Mouse (Mus musculus) A20 (cell line): ENCODE measurements around the gene Mcm8.

Experiments
- DNase-seq: peaks from one replicate; pipeline ENCODE4 v3.0.0-alpha.2; 2011; ENCODE audit warnings: low read depth, low spot score

The Mcm8 gene

DNA sequence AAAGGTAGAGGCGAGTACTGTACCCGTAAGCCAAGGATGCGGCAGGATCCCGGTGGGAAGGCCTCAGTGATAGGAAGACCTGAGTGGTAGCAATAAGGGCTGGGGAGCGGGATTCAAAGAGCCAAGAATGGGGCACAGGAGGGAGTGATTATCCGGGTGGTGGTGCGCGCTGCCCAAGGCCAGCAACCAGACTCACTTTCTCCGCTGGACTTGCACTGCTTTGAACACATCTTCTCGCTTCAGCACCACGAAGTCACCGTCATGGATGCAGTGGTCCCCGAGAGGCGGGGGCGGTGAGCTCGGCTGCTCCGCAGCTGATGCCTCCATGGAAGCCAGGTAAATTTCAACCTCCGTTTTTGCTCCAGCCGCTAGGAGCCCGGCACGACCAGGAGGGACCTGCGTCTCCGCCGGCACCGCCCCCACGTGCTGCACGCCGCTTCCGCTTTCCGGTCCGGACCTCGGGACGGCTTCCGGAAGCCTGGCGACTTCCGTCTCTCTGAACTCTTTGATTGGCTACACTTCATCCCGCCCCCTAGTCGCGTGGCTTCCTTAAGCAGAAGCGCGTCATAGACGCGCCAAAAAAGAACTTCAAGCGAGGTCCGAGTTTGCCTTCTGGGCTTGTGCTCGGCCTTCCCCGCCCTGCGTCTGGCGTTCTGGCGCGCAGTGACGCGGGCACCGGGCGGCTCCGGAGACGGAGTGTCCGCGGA, at the start of gene Mcm8, which contains the start of gene Trmt6:
Gene Mcm8 (plus strand): TSS at position 534 of the 707 bp plus-strand sequence.
Gene Trmt6 (minus strand): TSS at position 448 of the 707 bp plus-strand sequence.
- DNase-seq, result peak; percentile 99

DNA sequence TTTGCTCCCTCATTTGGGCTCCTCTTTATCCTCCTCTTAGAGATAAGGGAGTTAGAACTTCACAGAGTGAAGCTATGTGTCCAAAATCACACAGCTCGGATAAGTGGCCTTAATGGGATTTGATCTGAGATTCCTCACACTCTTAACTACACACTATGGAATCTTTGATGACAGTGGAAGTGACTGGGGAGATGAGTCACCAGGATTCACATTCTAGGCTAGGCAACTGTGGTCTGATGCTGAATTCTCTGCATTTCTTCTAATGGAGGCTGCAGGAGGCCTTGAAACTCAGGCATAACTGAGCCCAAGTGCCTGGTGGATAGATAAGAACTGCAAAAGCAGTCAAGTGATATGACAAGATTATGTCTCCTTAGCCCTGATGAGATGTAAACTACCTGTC, 45.1 kb upstream of the Mcm8 start:
- DNase-seq, result no peak

DNA sequence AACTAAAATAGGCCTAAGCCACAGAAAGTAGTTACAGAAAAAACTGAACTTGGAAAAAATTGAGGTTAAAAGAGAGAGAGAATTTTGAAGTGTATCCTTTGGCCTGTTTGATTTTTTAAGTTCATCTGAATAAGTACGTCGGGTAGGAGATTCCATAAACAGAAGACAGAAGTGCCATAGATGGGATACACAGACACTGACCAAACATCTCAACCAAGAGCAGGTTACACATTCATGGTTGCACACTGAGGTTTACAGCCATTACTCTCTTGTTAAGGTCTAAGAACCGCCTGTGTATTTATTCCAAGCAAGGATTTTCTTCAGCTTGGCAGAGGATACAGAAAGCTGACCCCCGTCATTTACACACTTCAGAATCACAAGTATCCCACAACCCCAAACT, 35.0 kb upstream of the Mcm8 start, which contains the start of gene Chgb:
Gene Chgb (plus strand): TSS at position 301 of the 400 bp plus-strand sequence.
- DNase-seq, result no peak

DNA sequence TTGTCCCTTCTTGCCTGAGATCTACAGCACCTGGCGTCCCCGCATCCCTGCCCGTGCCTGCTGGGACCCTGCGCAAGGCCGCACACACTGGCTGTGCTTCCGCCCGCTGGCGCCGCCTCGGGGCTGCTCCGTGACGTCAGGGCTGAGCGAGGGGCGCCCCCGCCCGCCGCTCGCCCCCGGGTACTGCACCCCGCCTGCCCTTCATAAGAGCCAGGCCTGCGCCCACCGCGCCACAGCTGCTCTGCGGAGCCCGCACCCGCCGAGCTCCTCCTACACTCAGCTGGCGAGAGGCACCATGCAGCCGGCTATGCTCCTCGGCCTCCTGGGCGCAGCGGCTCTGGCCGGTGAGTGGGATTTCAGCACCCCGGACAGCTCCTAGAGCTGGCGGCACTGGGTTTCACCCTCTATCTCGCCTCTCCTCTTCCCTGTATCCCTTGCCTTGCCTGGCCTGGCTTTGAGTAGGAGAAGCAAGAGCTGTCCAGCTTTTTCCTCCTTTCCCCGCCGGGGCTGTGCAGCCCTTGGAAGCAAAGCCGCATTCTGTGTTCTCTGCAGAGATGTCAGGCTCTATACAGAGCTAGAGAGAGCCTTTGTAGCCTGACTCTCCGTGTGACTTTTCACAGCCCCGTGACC, 34.4 kb upstream of the Mcm8 start:
- DNase-seq, result peak; percentile 42

DNA sequence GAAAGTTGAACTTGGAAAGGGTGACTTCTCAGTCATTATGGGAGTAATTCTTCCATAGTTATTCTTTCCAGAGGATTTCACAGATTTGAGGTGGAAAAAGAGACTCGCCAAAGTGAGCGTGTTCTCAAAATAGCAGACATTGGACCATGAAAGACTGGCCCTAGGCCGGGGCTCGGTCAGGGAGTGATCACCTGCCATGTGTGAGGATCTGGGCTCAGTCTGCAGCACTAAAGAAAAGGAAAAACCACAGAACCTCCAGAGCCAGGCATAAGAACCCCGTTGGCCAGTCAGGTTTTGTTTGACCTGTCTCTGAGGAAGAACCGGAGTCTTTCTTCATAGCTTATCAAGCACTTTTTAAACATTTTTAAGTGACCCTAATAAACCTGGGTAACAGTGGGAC, 31.9 kb upstream of the Mcm8 start:
- no peak for DNase-seq

DNA sequence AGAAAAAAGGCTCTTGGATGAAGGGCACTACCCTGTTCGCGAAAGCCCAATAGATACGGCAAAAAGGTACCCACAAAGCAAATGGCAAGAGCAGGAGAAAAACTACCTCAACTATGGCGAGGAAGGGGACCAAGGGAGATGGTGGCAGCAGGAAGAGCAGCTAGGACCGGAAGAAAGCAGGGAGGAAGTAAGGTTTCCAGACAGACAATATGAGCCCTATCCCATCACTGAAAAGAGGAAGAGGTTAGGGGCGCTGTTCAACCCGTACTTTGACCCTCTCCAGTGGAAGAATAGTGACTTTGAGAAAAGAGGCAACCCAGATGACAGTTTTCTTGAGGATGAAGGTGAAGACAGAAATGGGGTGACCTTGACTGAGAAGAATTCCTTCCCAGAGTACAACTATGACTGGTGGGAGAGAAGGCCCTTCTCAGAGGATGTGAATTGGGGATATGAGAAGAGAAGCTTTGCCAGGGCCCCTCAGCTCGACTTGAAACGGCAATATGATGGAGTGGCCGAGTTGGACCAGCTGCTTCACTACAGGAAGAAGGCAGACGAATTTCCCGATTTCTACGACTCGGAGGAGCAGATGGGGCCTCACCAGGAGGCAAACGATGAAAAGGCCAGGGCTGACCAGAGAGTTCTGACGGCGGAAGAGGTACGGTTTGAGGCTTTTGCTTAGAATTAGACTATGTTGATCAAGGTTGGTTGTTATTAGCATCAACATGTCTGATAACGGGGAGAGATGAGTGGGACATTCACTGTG, 22.3 kb upstream of the Mcm8 start:
- no peak for DNase-seq

DNA sequence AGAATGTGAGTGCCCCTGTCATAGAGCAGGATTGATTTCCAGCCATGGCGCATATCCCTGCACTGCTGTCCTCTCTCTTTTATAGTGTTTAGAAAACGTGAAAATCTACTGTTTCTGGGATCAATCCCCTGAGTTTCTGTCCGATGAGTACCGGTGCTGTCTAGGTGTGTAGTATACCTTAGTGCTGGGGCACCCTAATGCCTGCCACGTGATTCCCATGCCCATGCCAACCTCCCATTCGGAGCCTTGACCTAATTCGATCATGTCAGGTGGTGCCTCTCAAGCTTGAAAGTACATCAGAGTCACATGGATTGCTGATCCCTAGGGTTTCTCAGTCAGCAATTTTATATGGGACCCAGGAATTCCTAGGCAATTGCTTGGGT, 21.7 kb upstream of the Mcm8 start:
- DNase-seq, result no peak

DNA sequence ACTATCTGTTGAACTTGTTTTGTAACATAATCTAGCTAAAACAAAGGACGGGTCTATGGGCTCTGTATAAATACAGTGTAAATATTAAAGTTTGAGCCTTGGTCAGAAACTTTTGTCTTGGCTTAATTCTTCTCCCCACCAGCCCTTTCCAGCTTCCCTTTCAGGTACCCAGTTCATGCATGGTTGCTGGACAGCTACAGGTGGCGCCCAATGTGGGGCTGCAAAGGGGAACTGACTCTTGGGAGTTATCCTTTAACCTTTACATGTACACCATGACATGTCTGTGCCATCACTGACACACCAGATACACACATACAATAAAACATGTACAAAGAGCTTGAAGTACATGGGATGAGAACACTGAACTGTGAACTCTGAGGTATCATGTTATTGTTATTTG, 13.0 kb upstream of the Mcm8 start:
- DNase-seq, result no peak

DNA sequence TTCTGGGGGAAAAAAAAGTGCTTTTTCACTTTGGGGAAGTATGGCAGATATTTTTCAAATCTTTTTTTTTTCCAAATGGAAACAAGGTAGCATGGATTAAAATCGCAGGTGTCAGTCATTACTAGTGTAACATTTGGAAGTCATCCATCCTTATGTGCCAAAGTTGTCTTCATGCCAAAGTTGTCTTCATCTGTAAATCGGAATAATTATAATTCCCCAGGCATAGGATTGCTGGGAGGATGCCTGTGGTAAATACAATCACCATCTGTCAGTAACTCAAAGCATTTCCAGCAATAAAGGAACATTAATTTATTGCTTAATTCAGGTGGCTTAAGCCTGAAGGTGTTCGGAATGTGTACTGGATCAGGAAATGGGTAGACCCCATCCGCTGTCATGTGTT, 25.1 kb downstream of the Mcm8 start:
- no peak for DNase-seq

DNA sequence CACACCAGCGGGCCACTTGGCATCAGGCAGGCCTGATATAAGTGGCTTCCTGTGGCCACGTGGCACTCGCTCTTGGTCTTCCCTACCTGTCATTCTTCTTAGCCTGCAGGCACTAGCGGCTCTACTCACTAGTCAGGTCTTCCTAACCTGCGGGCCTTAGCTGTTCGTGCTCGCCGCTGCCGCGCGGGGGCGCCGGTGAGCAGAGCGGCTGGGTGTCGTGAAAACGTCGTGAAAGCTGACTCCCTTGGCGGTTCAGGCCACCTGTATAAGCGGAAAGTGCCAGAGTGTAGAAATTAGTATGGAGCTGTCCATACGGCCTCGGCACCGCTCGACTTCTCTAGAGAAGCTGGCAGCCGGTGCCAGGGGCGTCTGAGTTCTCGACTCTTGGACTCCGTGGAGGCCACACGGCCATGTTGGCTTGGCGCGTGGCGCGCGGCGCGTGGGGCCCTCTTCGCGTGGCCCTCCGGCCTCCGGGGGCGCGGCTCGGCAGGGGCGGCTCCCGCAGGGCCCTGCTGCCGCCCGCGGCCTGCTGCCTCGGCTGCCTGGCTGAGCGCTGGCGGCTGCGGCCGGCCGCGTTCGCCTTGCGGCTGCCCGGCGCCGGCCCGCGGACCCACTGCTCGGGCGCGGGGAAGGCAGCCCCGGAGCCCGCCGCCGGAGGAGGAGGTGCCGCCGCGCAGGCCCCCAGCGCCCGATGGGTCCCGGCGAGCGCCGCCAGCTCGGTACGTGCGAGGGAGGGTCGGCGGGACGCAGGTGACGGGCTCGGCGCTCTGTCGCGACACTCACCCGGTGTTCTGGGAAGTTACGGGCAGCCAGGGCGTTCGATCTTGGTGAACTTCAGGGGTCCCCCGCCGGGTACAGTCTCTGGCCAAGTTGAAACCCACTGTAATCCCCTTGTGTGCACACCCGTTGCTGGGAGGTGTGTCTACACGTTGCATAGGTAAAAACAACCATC, 30.7 kb downstream of the Mcm8 start, which contains the start of gene Crls1:
Gene Crls1 (plus strand): TSS at position 260 of the 952 bp plus-strand sequence.
- DNase-seq, result peak; percentile 97

DNA sequence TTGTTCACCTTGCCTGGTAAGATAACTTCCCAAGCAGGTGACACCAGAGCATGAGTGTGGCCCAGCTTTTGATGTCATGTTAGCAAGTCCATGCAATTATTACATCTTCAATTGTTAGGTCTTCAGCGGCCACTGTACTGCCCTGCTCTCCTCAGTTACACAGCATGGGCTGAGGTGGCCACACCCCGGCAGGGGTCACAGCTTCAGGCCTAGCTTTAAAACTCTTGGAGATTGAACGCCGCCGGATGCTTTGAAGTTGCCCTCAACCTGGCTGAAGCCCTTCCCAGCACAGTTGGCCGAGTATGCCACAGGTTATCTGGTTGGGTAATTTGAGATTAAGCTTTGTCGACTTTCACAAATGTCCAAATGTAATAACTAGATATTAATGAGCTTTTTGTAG, 31.6 kb downstream of the Mcm8 start:
- DNase-seq, result no peak

DNA sequence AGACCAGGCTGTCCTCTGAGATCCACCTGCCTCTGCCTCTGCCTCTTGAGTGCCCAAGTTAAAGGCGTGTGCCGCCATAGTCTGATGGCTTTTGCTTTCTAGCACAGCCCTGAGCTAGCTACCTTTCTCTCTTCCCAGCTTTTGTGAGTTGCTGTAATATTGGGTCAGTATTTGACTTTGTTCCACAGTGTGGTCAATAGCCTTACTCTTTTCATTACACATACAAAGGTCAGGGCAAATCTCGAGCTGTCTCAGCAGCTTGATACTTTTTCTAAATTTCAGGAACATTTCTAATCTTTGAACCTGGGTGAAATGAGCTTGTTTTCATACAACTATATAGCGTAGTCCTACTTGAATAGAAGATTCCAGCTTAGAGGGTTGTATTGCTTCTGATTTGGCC, 32.4 kb downstream of the Mcm8 start:
- DNase-seq, result no peak

DNA sequence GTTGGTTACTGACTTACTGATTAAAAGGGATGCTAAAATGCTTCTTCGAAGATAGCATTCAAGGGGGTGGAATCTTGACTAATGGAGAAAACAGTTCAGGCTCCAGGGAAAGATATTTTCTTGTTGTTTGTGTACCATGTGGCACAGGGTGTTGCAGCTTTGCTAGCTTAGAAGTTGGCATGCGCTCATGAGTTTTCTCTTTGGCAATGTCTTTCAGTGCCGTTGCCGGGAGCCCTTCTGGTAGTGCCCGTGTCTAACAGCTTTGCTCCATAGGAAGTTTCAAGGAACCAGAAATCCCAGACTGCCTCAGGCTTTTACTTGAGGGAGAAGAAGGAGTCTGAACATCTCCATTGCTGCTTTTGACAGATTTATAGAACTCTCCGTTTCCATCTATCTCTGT, 33.2 kb downstream of the Mcm8 start:
- no peak for DNase-seq

DNA sequence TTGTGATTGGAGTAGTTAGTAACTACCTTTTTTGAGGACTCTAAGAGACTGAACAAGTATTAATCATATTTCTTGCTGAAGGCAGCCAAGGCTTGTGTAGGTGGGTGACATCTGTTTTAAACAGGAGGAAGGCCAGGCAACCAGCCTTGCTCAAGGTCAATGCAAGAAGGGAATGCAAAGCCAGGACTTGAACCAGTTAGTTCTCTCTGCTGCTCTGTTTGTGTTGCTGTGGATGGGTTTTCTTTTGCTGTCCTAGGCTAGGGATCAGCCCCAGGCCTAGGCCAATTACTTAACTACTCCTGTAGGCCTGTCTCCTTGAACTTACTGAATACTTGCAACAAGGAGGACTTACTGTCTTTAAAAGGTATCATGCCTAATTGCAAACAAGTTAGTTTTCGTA, 37.1 kb downstream of the Mcm8 start:
- DNase-seq, result no peak

DNA sequence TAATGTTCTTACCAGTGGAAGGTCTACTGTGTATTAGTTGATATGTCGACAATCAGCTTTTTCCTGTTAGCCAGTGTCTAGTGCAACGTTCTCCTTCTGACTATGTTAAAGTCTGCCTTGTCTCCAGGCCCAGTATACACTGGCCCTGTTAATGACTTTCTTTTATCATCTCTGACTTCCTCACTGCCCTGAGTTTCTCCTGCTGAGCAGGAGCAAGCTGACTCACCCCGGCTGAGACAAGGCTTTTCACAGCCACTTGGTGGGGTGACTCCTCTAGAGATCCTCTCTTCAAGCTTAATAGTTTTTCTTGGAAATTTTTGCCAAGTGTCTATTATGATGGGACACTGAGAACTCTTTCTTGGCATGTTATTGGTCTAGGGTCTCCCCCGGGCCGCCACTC, 40.4 kb downstream of the Mcm8 start:
- no peak for DNase-seq

DNA sequence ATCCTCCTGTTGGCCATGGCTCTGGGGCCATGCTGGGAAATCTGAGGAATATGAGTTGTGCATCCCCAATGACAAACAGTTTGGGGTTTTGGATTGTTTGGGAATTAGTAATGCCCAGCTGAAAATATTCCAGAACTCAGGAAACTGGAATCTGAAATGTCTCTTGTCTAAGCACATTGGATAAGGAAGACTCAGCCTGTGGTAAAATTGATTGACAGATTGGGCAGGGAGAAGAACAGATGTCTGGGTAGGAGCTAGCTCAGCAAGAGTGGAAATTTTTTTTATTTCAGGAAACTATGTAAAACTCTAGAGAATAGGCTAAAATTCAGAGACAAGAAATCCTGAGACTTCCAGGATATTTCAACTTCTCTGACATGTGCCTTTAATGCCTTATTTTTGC, 44.5 kb downstream of the Mcm8 start:
- no peak for DNase-seq

DNA sequence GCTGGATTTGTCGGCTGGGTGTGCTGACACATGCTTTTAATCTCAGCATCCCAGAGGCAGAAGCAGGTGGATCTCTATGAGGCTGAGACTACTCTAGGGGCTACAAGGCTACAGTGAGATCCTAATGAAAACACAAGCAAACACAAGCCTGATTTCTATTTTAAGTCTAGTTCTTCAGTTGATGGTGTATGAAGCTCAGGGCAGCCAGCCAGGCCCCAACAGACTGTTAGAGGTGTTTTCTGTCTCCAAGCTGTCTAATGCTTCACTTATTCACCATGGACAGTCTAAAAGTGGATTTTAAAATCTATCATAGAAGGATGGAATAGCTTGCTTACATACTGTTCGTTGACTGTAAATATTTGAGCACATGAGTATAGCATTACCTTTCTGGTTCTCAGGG, 45.5 kb downstream of the Mcm8 start:
- no peak for DNase-seq

DNA sequence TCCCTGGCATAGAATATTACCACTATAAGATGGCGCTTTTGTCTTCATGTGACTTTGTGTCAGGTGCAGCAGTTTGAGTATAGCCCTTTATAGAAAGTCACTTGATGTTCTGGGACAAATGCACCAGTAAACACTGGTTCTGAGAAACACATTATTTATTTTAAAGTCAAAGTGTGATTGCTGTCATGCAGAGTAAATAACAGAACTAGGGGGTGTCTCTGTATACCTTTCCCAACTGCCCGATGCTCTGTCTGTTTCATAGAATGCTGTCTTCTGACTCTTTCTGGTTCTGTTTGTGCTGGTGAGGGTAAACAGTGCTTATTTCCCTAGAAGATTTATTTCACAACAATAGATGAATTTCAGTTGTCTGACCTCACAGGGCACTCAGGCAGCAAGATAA, 47.4 kb downstream of the Mcm8 start:
- no peak for DNase-seq

DNA sequence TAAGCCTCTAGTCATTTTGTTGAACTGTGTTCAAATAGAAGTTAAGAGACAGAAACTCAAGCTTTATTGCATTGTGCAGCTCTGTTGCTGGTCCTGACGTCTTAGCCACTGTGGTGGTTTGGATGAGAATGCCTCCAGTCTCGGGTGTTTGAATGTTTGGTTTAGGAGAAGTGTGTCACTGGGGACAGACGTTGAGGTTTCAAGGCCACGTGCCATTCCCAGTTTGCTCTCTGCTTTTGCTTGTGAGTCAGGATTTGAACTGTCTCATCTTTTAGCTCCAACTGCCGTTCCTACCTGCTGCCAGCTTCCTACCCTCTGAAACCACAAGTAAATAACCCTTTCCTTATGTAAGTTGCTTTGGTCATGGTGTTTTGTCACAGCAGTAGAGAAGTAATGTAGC, 51.6 kb downstream of the Mcm8 start:
- DNase-seq, result no peak

DNA sequence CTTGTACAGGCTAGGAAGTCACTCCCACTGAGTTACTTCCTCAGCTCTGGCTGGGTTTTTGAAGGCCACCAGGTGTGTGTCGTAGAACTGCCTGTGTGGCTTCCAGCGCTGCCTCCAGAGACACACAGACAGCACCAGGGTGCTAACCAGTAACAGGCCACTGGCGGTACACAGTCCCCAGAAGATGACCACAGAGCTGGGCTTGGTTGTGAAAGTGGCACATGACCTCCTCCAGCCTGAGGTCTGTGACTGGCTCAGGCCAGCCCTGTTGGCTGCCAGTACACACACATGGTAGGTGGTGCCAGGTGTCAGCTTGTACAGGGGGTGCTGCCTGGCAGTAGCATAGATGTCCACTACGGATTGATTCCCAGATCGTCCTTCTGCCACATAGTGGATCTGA, 53.7 kb downstream of the Mcm8 start:
- no peak for DNase-seq

DNA sequence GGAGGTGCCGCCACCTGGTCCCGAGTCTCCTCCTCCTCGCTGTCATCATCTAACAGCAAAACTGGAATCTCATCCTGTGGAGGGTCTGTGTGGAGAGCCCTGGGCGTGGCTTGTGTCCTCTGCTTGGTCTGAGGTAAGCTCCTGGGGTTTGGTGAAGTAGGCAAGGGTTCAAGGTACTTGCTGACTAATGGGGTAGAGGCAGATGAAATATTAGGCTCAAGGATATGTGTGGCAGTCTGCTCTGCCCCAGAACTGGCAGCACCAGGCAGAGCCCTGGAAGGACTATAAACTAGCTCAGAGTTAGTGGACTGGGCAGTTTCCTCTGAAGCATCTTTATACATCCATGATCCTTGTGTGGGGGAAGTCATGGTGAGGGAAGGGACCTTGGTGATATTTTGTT, 54.3 kb downstream of the Mcm8 start:
- DNase-seq, result no peak

DNA sequence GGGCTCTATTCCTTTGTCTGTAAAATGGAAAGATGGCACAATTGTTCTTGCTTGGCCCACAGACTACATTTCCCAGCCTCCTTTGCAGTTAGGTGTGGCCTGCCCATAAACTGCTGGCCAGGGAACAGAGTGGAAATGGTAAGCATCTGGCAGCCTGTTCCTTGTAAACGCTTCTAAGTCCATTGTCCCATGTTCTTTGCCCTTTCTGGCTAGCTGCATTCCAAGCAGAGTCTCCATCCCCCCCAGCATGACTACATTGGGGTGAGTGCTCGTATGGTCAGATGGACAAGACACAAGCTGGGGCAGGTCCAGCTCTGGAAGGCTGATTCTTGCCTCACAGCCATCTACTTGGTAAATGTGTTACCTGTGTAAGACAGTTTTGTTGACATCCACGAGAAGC, 55.7 kb downstream of the Mcm8 start:
- DNase-seq, result no peak
